Mouse (Mus musculus) embryonic fibroblast, embryonic 13.5 days (primary cell): ENCODE results near the gene Fam219b.

Experiments
- CTCF ChIP-seq: IDR thresholded peaks from 2 replicates; pipeline ENCODE4 v1.5.1; 2011; ENCODE audit warnings: mild to moderate bottlenecking, control low read depth, low read length, moderate library complexity, borderline replicate concordance; ENCODE audit not compliant: insufficient read depth
- POLR2A ChIP-seq: IDR thresholded peaks from 2 replicates; pipeline ENCODE4 v1.6.1; 2011; ENCODE audit warnings: low read depth, mild to moderate bottlenecking, control low read depth, low read length, moderate library complexity

- TF ChIP-seq POLR2A (no peak), CTCF (no peak)
These were observed 35.5 kb upstream of the Fam219b start for GRCm38 (mm10) chr9:57501861-57502260.
